Mouse (Mus musculus): ENCODE results near the gene Nepro.

GRCm38 (mm10) chr16:44692541-44692940 lies 31.6 kb upstream of the Nepro start:
- no peak for TF ChIP-seq POLR2A (IDR thresholded peaks at IDR 0.05; ENCODE audit: borderline replicate concordance, extremely low read depth, insufficient read depth, insufficient read length, poor library complexity, severe bottlenecking)
- TF ChIP-seq CTCF (IDR thresholded peaks at IDR 0.05; ENCODE audit: borderline replicate concordance, extremely low read depth, insufficient read depth, insufficient read length): no peak

All from brain, embryonic 14.5 days (tissue).